Mouse (Mus musculus) midbrain, embryonic 11.5 days (tissue): ENCODE measurements around the gene Snai1. TPM values are rescaled to one million over a fixed set of nuclear protein-coding genes. Genes with fewer than 3 reads are reported as not detected.

Experiments used
- ATAC-seq: fragments of 200-750 bp; cut with Nextera tagmentation; 2 replicates; pipeline ENCODE4 v1.8.0; 2017; ENCODE audit warnings: moderate TSS enrichment, moderate library complexity; ENCODE audit not compliant: low FRiP score
- DNase-seq: peaks from one replicate; pipeline ENCODE4 v3.0.0; 2015; ENCODE audit warnings: low spot score; ENCODE audit errors: missing footprints
- H3K27ac ChIP-seq: fragments of 300-500 bp; sonication (generic); 2 replicates; pipeline ENCODE4 v1.5.1; 2014; ENCODE audit warnings: low read depth, low read length
- H3K27me3 ChIP-seq: fragments of 300-500 bp; sonication (generic); 2 replicates; pipeline ENCODE4 v1.6.1; 2014; ENCODE audit warnings: mild to moderate bottlenecking, low read length, moderate library complexity, mixed read lengths; ENCODE audit not compliant: control insufficient read depth, insufficient read depth
- H3K36me3 ChIP-seq: fragments of 300-500 bp; sonication (generic); 2 replicates; pipeline ENCODE4 v1.6.1; 2014; ENCODE audit warnings: mild to moderate bottlenecking, low read length, moderate library complexity, mixed read lengths; ENCODE audit not compliant: control insufficient read depth, insufficient read depth
- H3K4me1 ChIP-seq: fragments of 300-500 bp; sonication (generic); 2 replicates; pipeline ENCODE4 v1.6.1; 2014; ENCODE audit warnings: low read length; ENCODE audit not compliant: control insufficient read depth, insufficient read depth
- H3K4me2 ChIP-seq: fragments of 300-500 bp; sonication (generic); 2 replicates; pipeline ENCODE4 v1.6.1; 2014; ENCODE audit warnings: mild to moderate bottlenecking, moderate library complexity
- H3K4me3 ChIP-seq: fragments of 300-500 bp; sonication (generic); 2 replicates; pipeline ENCODE4 v1.5.1; 2014; ENCODE audit warnings: low read depth, low read length
- H3K9ac ChIP-seq: fragments of 300-500 bp; sonication (generic); 2 replicates; pipeline ENCODE4 v1.6.1; 2014; ENCODE audit warnings: low read length
- H3K9me3 ChIP-seq: fragments of 300-500 bp; sonication (generic); 2 replicates; pipeline ENCODE4 v1.6.1; 2016; ENCODE audit warnings: low read length; ENCODE audit not compliant: control insufficient read depth
- WGBS: fragments of 180-500 bp; shearing (Covaris S2); extraction: QIAGEN DNeasy Blood & Tissue Kit; methylation state at CpG from one replicate; pipeline ENCODE4 v1.1.7; 2014; 5-methylcytosine and 5-hydroxymethylcytosine counted together
- polyA plus RNA-seq: library from polyadenylated mRNA; unstranded; fragments of >200 nt; fragmentation: Nextera tagmentation; extraction: Ambion mirVana; gene quantifications from 2 replicates; pipeline ENCODE4 v1.2.1, GENCODE M21; 2014

The Snai1 gene
- polyA plus RNA-seq, 1 experiment from 2014 or later: 20.8 TPM

DNA sequence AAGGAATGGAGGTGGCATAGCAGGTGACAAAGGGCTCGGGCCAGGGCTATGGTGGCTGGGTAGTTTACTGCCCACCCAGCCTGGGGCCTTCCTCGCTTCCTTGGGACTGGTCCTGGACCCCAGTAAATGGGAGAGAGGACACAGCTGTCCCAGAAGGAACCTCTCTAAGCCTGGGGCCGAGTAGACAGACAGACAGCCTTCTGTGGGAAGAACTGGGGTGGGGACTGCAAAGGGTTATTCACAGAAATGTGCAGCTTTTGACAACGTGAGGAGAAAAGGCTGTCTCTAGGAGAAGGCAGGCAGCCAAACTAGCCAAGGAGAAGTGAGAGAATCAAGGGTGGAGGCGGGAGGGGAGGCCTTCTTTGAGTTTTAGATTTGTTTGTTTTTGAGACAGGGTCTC lies 6.5 kb downstream of the Snai1 start:
- WGBS: 72% methylated on average over 5 of the region's 5 CpGs
- ATAC-seq: no peak
- no peaks in the 10 kb centered on the region for H3K36me3 ChIP-seq
- H3K4me1 ChIP-seq: peaks cover 11% of the 10 kb centered on the region
- peaks cover 18% of the 10 kb centered on the region for H3K27me3 ChIP-seq
- no peak overlapping the region for H3K9ac ChIP-seq
- H3K9me3 ChIP-seq: no peaks in the 10 kb centered on the region
- no peak overlapping the region for H3K4me2 ChIP-seq
- no peak overlapping the region for H3K27ac ChIP-seq
- no peak for DNase-seq
- no peak overlapping the region for H3K4me3 ChIP-seq

DNA sequence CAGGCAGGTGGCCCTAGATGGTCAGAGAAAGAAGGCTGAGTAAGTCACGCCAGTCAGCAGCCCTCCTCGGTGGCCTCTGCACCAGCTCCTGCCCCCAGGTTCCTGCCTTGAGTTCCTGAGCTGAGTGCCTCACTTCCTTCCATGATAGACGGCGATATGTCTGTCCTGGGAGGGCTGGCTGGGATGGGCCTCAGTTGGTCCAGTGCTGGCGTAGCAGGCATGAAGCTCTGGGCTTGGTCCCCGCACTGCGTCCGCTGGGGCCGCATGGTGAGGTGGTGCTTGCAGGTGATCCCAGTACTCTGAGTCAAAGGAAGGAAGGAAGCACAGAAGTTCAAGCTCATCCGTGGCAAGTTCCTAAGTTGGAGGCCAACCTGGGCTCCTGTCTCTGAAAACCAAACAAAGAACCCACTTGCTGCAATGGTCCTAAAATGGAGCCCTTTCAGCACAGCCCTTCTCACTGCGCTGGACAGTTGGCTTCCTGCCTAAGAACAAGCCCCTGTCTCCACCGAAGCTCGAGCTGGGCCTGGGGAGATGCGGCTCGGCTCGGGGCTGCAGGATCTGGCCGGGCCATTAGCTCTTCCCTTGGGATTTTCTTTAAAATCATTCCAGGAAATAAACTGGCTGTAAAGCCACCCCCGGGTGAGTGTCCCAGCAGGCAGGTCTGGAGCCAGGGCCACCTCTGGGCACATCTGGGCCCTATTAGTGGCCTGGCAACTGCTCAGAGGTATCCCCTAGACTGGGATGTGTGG lies 8.6 kb downstream of the Snai1 start:
- H3K27ac ChIP-seq: no peak overlapping the region
- H3K27me3 ChIP-seq: peaks cover 2% of the 10 kb centered on the region
- no peak overlapping the region for H3K9ac ChIP-seq
- ATAC-seq (no peak), DNase-seq (no peak)
- no peaks in the 10 kb centered on the region for H3K36me3 ChIP-seq
- no peaks in the 10 kb centered on the region for H3K9me3 ChIP-seq
- H3K4me3 ChIP-seq: no peak overlapping the region
- no peaks in the 10 kb centered on the region for H3K4me1 ChIP-seq
- 83% methylated on average over 18 of the region's 18 CpGs for WGBS
- no peak overlapping the region for H3K4me2 ChIP-seq

DNA sequence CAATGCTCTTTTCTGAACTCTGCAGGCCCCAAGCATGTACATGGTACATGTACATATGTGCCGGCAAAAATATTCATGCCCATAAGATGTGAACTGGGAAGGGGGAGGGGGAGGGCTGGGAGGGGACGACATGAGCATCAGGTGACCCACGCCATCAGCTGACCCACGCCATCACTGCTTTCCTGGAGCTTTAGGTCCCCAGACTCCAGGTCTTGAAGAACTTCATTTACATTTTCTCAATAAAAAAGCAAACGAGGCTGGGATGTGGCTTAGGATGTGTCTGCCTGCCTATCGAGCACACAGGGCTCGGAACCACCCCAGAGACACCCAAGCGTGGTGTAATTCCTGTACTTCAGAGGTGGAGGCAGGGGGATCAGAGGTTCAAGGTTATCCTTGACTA lies 9.4 kb downstream of the Snai1 start:
- H3K9me3 ChIP-seq: no peaks in the 10 kb centered on the region
- H3K27ac ChIP-seq: no peak overlapping the region
- no peaks in the 10 kb centered on the region for H3K36me3 ChIP-seq
- H3K4me3 ChIP-seq: no peak overlapping the region
- no peaks in the 10 kb centered on the region for H3K27me3 ChIP-seq
- WGBS: 78% methylated on average over 8 of the region's 8 CpGs
- H3K4me1 ChIP-seq: no peaks in the 10 kb centered on the region
- ATAC-seq (no peak), DNase-seq (no peak)
- no peak overlapping the region for H3K9ac ChIP-seq
- H3K4me2 ChIP-seq: no peak overlapping the region

DNA sequence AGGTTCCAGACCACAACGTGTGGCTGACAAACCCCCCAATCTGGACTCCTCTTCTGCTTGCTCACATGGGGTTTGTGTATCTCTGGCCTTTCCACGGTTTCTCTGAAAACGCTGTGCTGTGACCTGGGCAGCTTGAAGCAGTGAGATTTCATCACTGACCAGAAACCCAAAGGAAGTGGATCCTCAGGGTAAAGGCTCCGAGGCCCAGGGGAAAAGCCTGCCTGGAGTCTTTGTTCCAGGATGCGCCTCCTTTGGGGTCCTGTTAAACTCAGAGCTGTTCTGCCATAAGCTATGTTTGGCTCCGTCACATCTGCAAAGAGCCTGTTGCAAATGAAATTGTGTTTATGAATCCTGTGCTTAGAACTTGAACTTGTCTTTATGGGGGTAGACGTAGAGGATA lies 11.0 kb downstream of the Snai1 start:
- WGBS: 87% methylated on average over 7 of the region's 7 CpGs
- DNase-seq (no peak), ATAC-seq (no peak)
- no peaks in the 10 kb centered on the region for H3K9me3 ChIP-seq
- no peak overlapping the region for H3K27ac ChIP-seq
- no peak overlapping the region for H3K4me2 ChIP-seq
- no peaks in the 10 kb centered on the region for H3K27me3 ChIP-seq
- H3K9ac ChIP-seq: no peak overlapping the region
- H3K36me3 ChIP-seq: no peaks in the 10 kb centered on the region
- 0 out of 2 replicates have a peak, but pooled peaks cover 2% of the 10 kb centered on the region for H3K4me1 ChIP-seq
- no peak overlapping the region for H3K4me3 ChIP-seq

DNA sequence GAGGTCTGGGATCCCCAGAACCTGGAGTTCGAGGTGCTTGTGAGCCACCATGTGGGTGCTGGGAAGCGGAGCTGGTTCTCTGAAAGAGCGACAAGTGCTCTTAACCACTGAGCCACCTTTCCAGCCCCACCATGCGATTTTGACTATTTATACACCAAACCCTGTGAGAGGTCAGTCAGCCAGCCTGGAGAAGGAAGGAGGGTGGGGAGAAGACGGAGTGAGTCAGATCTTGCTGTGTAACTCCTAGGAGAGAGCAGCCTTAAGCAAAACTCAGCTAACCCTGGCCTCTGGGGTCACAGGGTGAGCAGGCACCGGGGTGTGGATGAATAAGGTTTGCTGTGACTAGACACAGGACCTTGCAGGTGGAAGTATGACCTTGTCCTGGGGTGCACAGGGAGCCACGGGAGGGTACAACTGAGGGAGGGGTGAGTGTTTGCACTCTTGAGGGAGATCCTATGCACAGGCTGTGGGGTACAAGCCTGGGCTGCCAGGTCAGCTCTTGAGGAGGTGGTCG lies 12.4 kb downstream of the Snai1 start:
- H3K4me1 ChIP-seq: 0 out of 2 replicates have a peak, but pooled peaks cover 2% of the 10 kb centered on the region
- no peaks in the 10 kb centered on the region for H3K9me3 ChIP-seq
- no peak overlapping the region for H3K4me2 ChIP-seq
- no peak overlapping the region for H3K27ac ChIP-seq
- H3K27me3 ChIP-seq: no peaks in the 10 kb centered on the region
- ATAC-seq: no peak
- H3K9ac ChIP-seq: no peak overlapping the region
- WGBS: 81% methylated on average over 8 of the region's 8 CpGs
- DNase-seq: no peak
- no peaks in the 10 kb centered on the region for H3K36me3 ChIP-seq
- H3K4me3 ChIP-seq: no peak overlapping the region

DNA sequence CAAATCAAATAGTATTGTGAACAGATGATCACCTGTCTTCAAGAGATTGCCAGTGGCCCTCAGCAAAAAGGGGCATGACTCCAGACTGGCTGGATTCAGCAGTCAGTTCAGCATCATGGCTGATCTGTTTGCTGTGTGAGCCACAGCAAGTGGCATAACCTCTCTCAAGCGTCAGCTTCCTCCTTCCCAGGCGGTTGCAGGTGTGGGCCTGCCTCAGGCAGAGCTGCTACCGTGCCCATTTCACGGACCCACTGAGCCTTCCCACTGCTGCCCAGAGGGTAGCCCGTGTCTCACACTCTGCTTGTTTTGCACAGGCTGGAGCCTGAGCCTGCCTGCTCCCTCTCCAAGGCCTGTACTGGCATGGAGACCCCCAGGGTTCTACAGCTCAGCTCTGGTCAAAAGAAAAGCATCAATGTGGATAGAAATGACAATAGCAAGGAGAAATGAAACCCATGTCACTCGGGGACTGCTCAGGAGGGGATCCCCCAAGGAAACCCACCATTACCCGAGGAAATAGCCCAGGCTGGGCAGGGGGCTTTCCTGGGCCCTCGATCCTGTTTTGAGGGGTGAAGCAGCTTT lies 13.4 kb downstream of the Snai1 start:
- Histone ChIP-seq H3K9me3 (no peaks in the 10 kb centered on the region), H3K27ac (no peak overlapping the region), H3K27me3 (no peaks in the 10 kb centered on the region), H3K4me2 (no peak overlapping the region), H3K4me3 (no peak overlapping the region), H3K4me1 (0 out of 2 replicates have a peak, but pooled peaks cover 2% of the 10 kb centered on the region), H3K36me3 (no peaks in the 10 kb centered on the region), H3K9ac (no peak overlapping the region)
- ATAC-seq: no peak
- no peak for DNase-seq
- 79% methylated on average over 8 of the region's 8 CpGs for WGBS

DNA sequence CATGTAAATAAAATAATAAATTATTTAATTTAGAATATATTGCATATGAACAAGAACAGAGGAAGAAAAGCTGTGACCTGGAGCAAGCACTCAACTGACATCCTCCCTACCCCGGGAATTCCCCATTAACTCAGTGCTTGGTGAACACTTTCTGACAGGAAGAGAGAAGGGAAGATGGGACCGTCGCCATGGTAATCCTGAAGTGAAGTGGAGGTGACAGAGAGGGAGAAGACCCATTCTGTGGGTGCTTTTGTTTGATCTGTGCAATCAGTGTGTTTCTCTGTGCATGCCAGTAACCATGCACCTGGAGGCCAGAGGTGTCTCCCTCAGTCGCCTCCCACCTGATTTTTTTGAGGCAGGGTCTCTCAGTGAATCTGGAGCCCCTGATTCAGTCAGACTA lies 14.3 kb downstream of the Snai1 start:
- Histone ChIP-seq H3K4me2 (no peak overlapping the region), H3K27ac (no peak overlapping the region), H3K4me3 (no peak overlapping the region), H3K9me3 (no peaks in the 10 kb centered on the region), H3K36me3 (no peaks in the 10 kb centered on the region), H3K9ac (no peak overlapping the region), H3K27me3 (no peaks in the 10 kb centered on the region), H3K4me1 (0 out of 2 replicates have a peak, but pooled peaks cover 2% of the 10 kb centered on the region)
- 90% methylated on average over 4 of the region's 4 CpGs for WGBS
- ATAC-seq (no peak), DNase-seq (no peak)

DNA sequence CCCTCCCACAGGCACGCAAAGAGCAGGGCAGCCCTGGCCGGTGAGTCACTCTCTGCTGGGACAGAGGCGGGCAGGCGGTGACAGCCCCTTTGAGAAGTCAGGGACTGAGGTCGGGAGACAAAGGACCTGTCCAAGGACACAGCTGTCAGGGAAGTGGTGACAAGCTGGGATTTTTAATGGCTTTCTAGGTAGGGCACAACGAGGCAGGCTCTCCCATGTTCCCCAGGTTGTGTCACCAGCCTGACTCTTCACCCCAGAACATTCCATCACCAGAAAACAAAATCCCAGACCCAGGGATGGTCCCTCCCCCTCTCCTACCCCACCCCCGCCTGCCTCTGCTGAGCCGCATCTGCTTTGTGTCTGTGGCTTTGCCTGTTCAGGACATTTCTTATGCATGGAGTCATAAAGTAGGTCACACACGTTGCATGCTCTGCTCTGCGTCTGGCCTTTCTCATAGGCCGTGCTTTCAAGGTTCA lies 15.0 kb downstream of the Snai1 start:
- Histone ChIP-seq H3K9ac (no peak overlapping the region), H3K27ac (no peak overlapping the region), H3K9me3 (no peaks in the 10 kb centered on the region), H3K36me3 (no peaks in the 10 kb centered on the region), H3K4me3 (no peak overlapping the region), H3K27me3 (no peaks in the 10 kb centered on the region), H3K4me1 (0 out of 2 replicates have a peak, but pooled peaks cover 2% of the 10 kb centered on the region), H3K4me2 (no peak overlapping the region)
- DNase-seq (no peak), ATAC-seq (peak; percentile 42; the same call in 1 of the 2 replicates)
- WGBS: 11% methylated on average over 11 of the region's 11 CpGs

DNA sequence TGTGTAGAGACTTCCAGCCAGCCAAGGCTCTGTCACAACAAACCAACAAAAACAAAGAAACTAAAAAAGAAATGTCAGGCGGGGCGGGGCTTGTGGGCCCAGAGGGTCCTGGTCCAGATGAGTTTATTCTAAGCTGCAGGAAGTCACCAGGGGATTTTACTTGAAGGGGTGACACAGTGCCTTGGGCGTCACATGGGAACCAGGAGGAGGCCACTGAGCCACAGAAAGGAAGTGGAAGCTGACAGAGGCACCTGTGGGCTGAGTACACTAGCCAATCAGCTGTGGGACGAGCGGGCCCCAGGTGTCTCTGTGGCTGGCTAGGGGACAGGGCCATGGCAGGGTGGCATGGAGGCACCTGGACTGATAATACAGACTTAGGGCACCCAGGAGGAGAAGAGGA lies 17.8 kb downstream of the Snai1 start:
- peaks cover 11% of the 10 kb centered on the region for H3K4me1 ChIP-seq
- no peak overlapping the region for H3K27ac ChIP-seq
- 86% methylated on average over 5 of the region's 5 CpGs for WGBS
- H3K4me3 ChIP-seq: no peak overlapping the region
- H3K27me3 ChIP-seq: no peaks in the 10 kb centered on the region
- no peaks in the 10 kb centered on the region for H3K36me3 ChIP-seq
- no peaks in the 10 kb centered on the region for H3K9me3 ChIP-seq
- DNase-seq (no peak), ATAC-seq (no peak)
- H3K9ac ChIP-seq: no peak overlapping the region
- no peak overlapping the region for H3K4me2 ChIP-seq
